Mouse (Mus musculus) CH12.LX (cell line): ENCODE data around the gene Rubcnl.

Experiments
- BHLHE40 ChIP-seq: IDR thresholded peaks from 2 replicates; pipeline ENCODE4 v1.6.1; 2011; ENCODE audit warnings: mild to moderate bottlenecking, low read depth, low read length, improper control_type of control experiment
- CTCF ChIP-seq, 2 experiments: IDR thresholded peaks in 1 of 2; conservative IDR thresholded peaks in 1 of 2; 2 replicates each; pipeline ENCODE4 v1.5.1; 2011 to 2012; ENCODE audit warnings: low read depth in 2 of 2, low read length in 2 of 2, improper control_type of control experiment in 1 of 2, inconsistent platforms in 1 of 2, mild to moderate bottlenecking in 1 of 2, moderate library complexity in 1 of 2
- E2F4 ChIP-seq: IDR thresholded peaks from 2 replicates; pipeline ENCODE4 v1.6.1; 2011; ENCODE audit warnings: low read depth, low read length, improper control_type of control experiment; ENCODE audit not compliant: insufficient replicate concordance
- EP300 ChIP-seq: IDR thresholded peaks from 2 replicates; pipeline ENCODE4 v1.6.1; 2011; ENCODE audit warnings: low read length, improper control_type of control experiment
- IRF4 ChIP-seq: IDR thresholded peaks from 2 replicates; pipeline ENCODE4 v1.6.1; 2014; ENCODE audit warnings: low read depth, mild to moderate bottlenecking, inconsistent platforms, low read length, improper control_type of control experiment
- KAT2A ChIP-seq: IDR thresholded peaks from 2 replicates; pipeline ENCODE4 v1.6.1; 2012; ENCODE audit warnings: low read length, improper control_type of control experiment, inconsistent platforms; ENCODE audit not compliant: insufficient replicate concordance
- MAFK ChIP-seq: IDR thresholded peaks from 2 replicates; pipeline ENCODE4 v1.6.1; 2011; ENCODE audit warnings: low read length, improper control_type of control experiment; ENCODE audit not compliant: insufficient replicate concordance
- MAZ ChIP-seq: IDR thresholded peaks from 2 replicates; pipeline ENCODE4 v1.6.1; 2012; ENCODE audit warnings: low read depth, mild to moderate bottlenecking, inconsistent platforms, low read length, improper control_type of control experiment, moderate library complexity
- POLR2A ChIP-seq: IDR thresholded peaks from 2 replicates; pipeline ENCODE4 v1.6.1; 2011; ENCODE audit warnings: low read depth, mild to moderate bottlenecking, improper control_type of control experiment, low read length
- POLR2AphosphoS2 ChIP-seq: IDR thresholded peaks from 2 replicates; pipeline ENCODE4 v1.6.1; 2011; ENCODE audit warnings: low read depth, low read length, improper control_type of control experiment
- RCOR1 ChIP-seq: conservative IDR thresholded peaks from 2 replicates; pipeline ENCODE4 v1.6.1; 2012; ENCODE audit warnings: low read depth, mild to moderate bottlenecking, inconsistent platforms, low read length, improper control_type of control experiment
- SIN3A ChIP-seq: IDR thresholded peaks from 2 replicates; pipeline ENCODE4 v1.6.1; 2012; ENCODE audit warnings: low read length, improper control_type of control experiment, inconsistent platforms
- TBP ChIP-seq: conservative IDR thresholded peaks from 2 replicates; pipeline ENCODE4 v1.6.1; 2011; ENCODE audit warnings: low read depth, low read length, improper control_type of control experiment
- USF1 ChIP-seq: IDR thresholded peaks from 2 replicates; pipeline ENCODE4 v1.6.1; 2014; ENCODE audit warnings: low read depth, mild to moderate bottlenecking, inconsistent platforms, low read length, improper control_type of control experiment

GRCm38 (mm10) chr14:75077946-75078345 lies 62.1 kb downstream of the Rubcnl start:
- TF ChIP-seq BHLHE40 (no peak), SIN3A (no peak), CTCF (conservative IDR thresholded peaks at IDR 0.05 in 1 of 2, IDR thresholded peaks at IDR 0.05 in 1 of 2; ENCODE audit: low read depth in 2 of 2, low read length in 2 of 2) (no peak), POLR2AphosphoS2 (no peak), MAZ (no peak), KAT2A (no peak), POLR2A (no peak), TBP (no peak), RCOR1 (no peak), EP300 (no peak), E2F4 (no peak), IRF4 (no peak), USF1 (no peak), MAFK (no peak)
